Mouse (Mus musculus): ENCODE results near the gene Hbb-bh1. TPM values are rescaled to one million over a fixed set of nuclear protein-coding genes. Genes with fewer than 3 reads are reported as not detected.
"Not testable (repeated sequence)": the region's sequence is repeated elsewhere in the genome, so short reads cannot be mapped to it uniquely, and the experiment has no call there.

The Hbb-bh1 gene
- polyA plus RNA-seq, 1 experiment from 2014 or later, result 64.6 TPM

GRCm38 (mm10) chr7:103812174-103812573, 30.8 kb downstream of the Hbb-bh1 start:
- WGBS (ENCODE audit: insufficient replicate concordance), result 0% methylated on average over 1 of the region's 1 CpGs
- peaks cover 28% of the 10 kb centered on the region for H3K4me1 ChIP-seq (replicated peaks)
- H3K36me3 ChIP-seq (replicated peaks), result no peaks in the 10 kb centered on the region
- no peaks in the 10 kb centered on the region for H3K9me3 ChIP-seq (replicated peaks)
- no peaks in the 10 kb centered on the region for H3K27me3 ChIP-seq
- H3K27ac ChIP-seq (replicated peaks), result peak overlapping the region; percentile 98
- H3K4me3 ChIP-seq (replicated peaks), result peak overlapping the region; percentile 65
- H3K4me2 ChIP-seq, result peak overlapping the region; percentile 56
- peak overlapping the region; percentile 70 for H3K9ac ChIP-seq
- ATAC-seq (ENCODE audit: insufficient read depth), result no peak

- H3K27me3 ChIP-seq, result no peaks in the 10 kb centered on the region
- H3K9me3 ChIP-seq (replicated peaks), result no peaks in the 10 kb centered on the region
- H3K36me3 ChIP-seq (replicated peaks), result no peaks in the 10 kb centered on the region
- H3K9ac ChIP-seq, result peak overlapping the region; percentile 22
- peak overlapping the region; percentile 98 for H3K27ac ChIP-seq (replicated peaks)
- H3K4me1 ChIP-seq (replicated peaks), result peaks cover 32% of the 10 kb centered on the region
- peak; percentile 50 for ATAC-seq (ENCODE audit: insufficient read depth)
- 50% methylated on average over 1 of the region's 1 CpGs for WGBS (ENCODE audit: insufficient replicate concordance)
- H3K4me3 ChIP-seq (replicated peaks), result peak overlapping the region; percentile 50
- peak overlapping the region; percentile 48 for H3K4me2 ChIP-seq
Measured at GRCm38 (mm10) chr7:103811223-103811845, 31.6 kb downstream of the Hbb-bh1 start.

GRCm38 (mm10) chr7:103810746-103811145, 32.2 kb downstream of the Hbb-bh1 start:
- no peak overlapping the region for H3K9ac ChIP-seq
- H3K4me3 ChIP-seq (replicated peaks), result peak overlapping the region; percentile 50

GRCm38 (mm10) chr7:103810296-103810695, 32.7 kb downstream of the Hbb-bh1 start:
- Histone ChIP-seq H3K36me3 (replicated peaks) (no peaks in the 10 kb centered on the region), H3K9me3 (replicated peaks) (no peaks in the 10 kb centered on the region), H3K4me3 (replicated peaks) (peak overlapping the region; percentile 50), H3K27me3 (no peaks in the 10 kb centered on the region), H3K27ac (replicated peaks) (peak overlapping the region; percentile 98), H3K4me1 (replicated peaks) (peaks cover 31% of the 10 kb centered on the region), H3K9ac (peak overlapping the region; percentile 54; the same call in 1 of the 2 replicates), H3K4me2 (peak overlapping the region; percentile 64)
- 32% methylated on average over 1 of the region's 1 CpGs for WGBS (ENCODE audit: insufficient replicate concordance)
- ATAC-seq (ENCODE audit: insufficient read depth), result peak; percentile 7; the same call in 1 of the 2 replicates

More at GRCm38 (mm10) chr7:103810746-103811145, 32.2 kb downstream of the Hbb-bh1 start:
- peak overlapping the region; percentile 64; the same call in 1 of the 2 replicates for H3K4me2 ChIP-seq
- WGBS (ENCODE audit: insufficient replicate concordance), result 32% methylated on average over 3 of the region's 3 CpGs
- H3K27ac ChIP-seq (replicated peaks), result peak overlapping the region; percentile 98
- no peaks in the 10 kb centered on the region for H3K36me3 ChIP-seq (replicated peaks)
- peaks cover 33% of the 10 kb centered on the region for H3K4me1 ChIP-seq (replicated peaks)
- no peaks in the 10 kb centered on the region for H3K27me3 ChIP-seq
- no peaks in the 10 kb centered on the region for H3K9me3 ChIP-seq (replicated peaks)
- ATAC-seq (ENCODE audit: insufficient read depth), result peak; percentile 23

GRCm38 (mm10) chr7:103809801-103810155, 33.2 kb downstream of the Hbb-bh1 start:
- peak overlapping the region; percentile 98 for H3K27ac ChIP-seq (replicated peaks)
- peak overlapping the region; percentile 50 for H3K4me3 ChIP-seq (replicated peaks)
- peak overlapping the region; percentile 54 for H3K9ac ChIP-seq
- ATAC-seq (ENCODE audit: insufficient read depth), result no peak
- H3K27me3 ChIP-seq, result no peaks in the 10 kb centered on the region
- H3K36me3 ChIP-seq (replicated peaks), result no peaks in the 10 kb centered on the region
- WGBS (ENCODE audit: insufficient replicate concordance), result 27% methylated on average over 1 of the region's 1 CpGs
- H3K4me2 ChIP-seq, result peak overlapping the region; percentile 64
- H3K9me3 ChIP-seq (replicated peaks), result no peaks in the 10 kb centered on the region
- peaks cover 31% of the 10 kb centered on the region for H3K4me1 ChIP-seq (replicated peaks)

- Histone ChIP-seq H3K9ac (peak overlapping the region; percentile 54), H3K36me3 (replicated peaks) (no peaks in the 10 kb centered on the region), H3K9me3 (replicated peaks) (no peaks in the 10 kb centered on the region), H3K27me3 (no peaks in the 10 kb centered on the region), H3K27ac (replicated peaks) (peak overlapping the region; percentile 98), H3K4me1 (replicated peaks) (peaks cover 31% of the 10 kb centered on the region), H3K4me2 (peak overlapping the region; percentile 64), H3K4me3 (replicated peaks) (peak overlapping the region; percentile 50)
- 13% methylated on average over 5 of the region's 5 CpGs for WGBS (ENCODE audit: insufficient replicate concordance)
- ATAC-seq (ENCODE audit: insufficient read depth), result no peak
Measured at GRCm38 (mm10) chr7:103808971-103809800, 33.8 kb downstream of the Hbb-bh1 start.

GRCm38 (mm10) chr7:103808120-103808519, 34.8 kb downstream of the Hbb-bh1 start:
- H3K27me3 ChIP-seq; H3K9me3 ChIP-seq (replicated peaks); H3K36me3 ChIP-seq (replicated peaks); ATAC-seq (ENCODE audit: insufficient read depth): not testable (repeated sequence)
- H3K27ac ChIP-seq (replicated peaks), result peak overlapping the region; percentile 93
- whole genome bisulfite sequencing (ENCODE audit: insufficient replicate concordance), result 42% methylated on average over 2 of the region's 2 CpGs
- peak overlapping the region; percentile 5; the same call in 1 of the 2 replicates for H3K4me3 ChIP-seq (replicated peaks)
- H3K4me1 ChIP-seq (replicated peaks), result peaks cover 31% of the 10 kb centered on the region
- H3K4me2 ChIP-seq, result peak overlapping the region; percentile 43
- peak overlapping the region; percentile 47 for H3K9ac ChIP-seq

GRCm38 (mm10) chr7:103806856-103807255, 36.1 kb downstream of the Hbb-bh1 start:
- peak overlapping the region; percentile 79 for H3K27ac ChIP-seq (replicated peaks)
- no peak for ATAC-seq (ENCODE audit: insufficient read depth)

GRCm38 (mm10) chr7:103792669-103793388, 50.1 kb downstream of the Hbb-bh1 start:
- H3K4me1 ChIP-seq (replicated peaks), result peaks cover 6% of the 10 kb centered on the region
- H3K36me3 ChIP-seq (replicated peaks), result no peaks in the 10 kb centered on the region
- 5% methylated on average over 4 of the region's 4 CpGs for WGBS (ENCODE audit: insufficient replicate concordance)
- ATAC-seq (ENCODE audit: insufficient read depth), result peak; percentile 91
- H3K9ac ChIP-seq, result no peak overlapping the region
- no peak overlapping the region for H3K4me3 ChIP-seq (replicated peaks)
- no peaks in the 10 kb centered on the region for H3K9me3 ChIP-seq (replicated peaks)
- no peak overlapping the region for H3K4me2 ChIP-seq
- H3K27me3 ChIP-seq, result no peaks in the 10 kb centered on the region
- H3K27ac ChIP-seq (replicated peaks), result peak overlapping the region; percentile 45; the same call in 1 of the 2 replicates

More at GRCm38 (mm10) chr7:103806856-103807255, 36.1 kb downstream of the Hbb-bh1 start:
- peaks cover 31% of the 10 kb centered on the region for H3K4me1 ChIP-seq (replicated peaks)
- H3K36me3 ChIP-seq (replicated peaks), result no peaks in the 10 kb centered on the region
- no peaks in the 10 kb centered on the region for H3K27me3 ChIP-seq
- WGBS (ENCODE audit: insufficient replicate concordance), result 41% methylated on average over 1 of the region's 1 CpGs
- no peak overlapping the region for H3K4me3 ChIP-seq (replicated peaks)
- H3K9ac ChIP-seq, result no peak overlapping the region
- H3K4me2 ChIP-seq, result 0 out of 2 replicates have a peak overlapping the region, but pooled peaks have one; percentile 6
- H3K9me3 ChIP-seq (replicated peaks), result no peaks in the 10 kb centered on the region

GRCm38 (mm10) chr7:103791721-103792120, 51.2 kb downstream of the Hbb-bh1 start, which contains the start of gene Olfr67:
Gene Olfr67, minus strand, starts transcription at chr7:103791821.
- Histone ChIP-seq H3K4me3 (replicated peaks) (no peak within 1 kb of the TSS), H3K27ac (replicated peaks) (peak within 1 kb of the TSS; percentile 45; the same call in 1 of the 2 replicates), H3K9me3 (replicated peaks) (no peaks in the 10 kb centered on the region), H3K36me3 (replicated peaks) (no peaks in the 10 kb centered on the region), H3K27me3 (0 out of 2 replicates have a peak, but pooled peaks cover 3% of the 10 kb centered on the region), H3K4me1 (replicated peaks) (peaks cover 6% of the 10 kb centered on the region), H3K9ac (no peak within 1 kb of the TSS), H3K4me2 (no peak within 1 kb of the TSS)
- ATAC-seq (ENCODE audit: insufficient read depth), result no peak
- 62% methylated on average over 3 of the region's 3 CpGs for WGBS (ENCODE audit: insufficient replicate concordance)

All from liver, embryonic 15.5 days (tissue).